Mouse (Mus musculus): Measurements from ENCODE around the gene Mef2c.

Mef2c gene

GRCm38 (mm10) chr13:83667051-83667450 is 163.2 kb downstream of the Mef2c start:
- DNase-seq (ENCODE audit: low spot score in 2 of 2): no peak

- DNase-seq (ENCODE audit: low spot score in 2 of 2): no peak
These were observed 203.8 kb downstream of the Mef2c start for GRCm38 (mm10) chr13:83707611-83708010.

GRCm38 (mm10) chr13:83712778-83713380 is 209.0 kb downstream of the Mef2c start:
- DNase-seq (ENCODE audit: low spot score in 2 of 2): no peak

DNA sequence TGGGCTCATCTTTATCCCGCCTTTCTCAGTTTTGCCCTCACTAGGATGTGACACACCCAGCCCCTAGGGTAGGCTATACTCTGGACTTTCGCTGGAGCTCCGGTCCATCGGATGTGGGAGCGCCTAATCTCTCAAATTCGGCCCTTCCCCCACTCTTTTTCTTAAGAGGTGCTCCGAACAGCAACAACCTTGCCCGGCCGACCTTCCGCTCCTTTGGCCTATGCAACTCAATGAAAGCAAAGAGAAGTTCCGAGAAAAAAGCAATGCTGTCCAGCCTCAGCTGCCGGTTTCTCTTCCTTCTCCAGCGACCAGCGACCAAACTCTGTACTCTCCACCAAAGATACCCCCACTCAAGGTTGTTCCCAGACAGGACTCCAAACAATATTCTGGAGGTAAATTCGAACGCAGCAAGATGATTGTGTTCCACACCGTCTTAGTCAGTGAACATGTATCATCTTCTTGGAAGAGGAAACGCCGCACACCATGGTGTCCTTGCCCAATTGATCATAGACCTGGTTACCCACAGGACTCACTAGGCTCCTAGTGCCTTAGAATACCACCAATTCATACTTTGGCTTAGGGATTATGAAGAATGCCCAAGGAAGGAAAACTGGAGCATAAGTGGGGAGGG is 209.9 kb downstream of the Mef2c start:
- DNase-seq (ENCODE audit: low spot score in 2 of 2): peak; percentile 26 to 39

- peak; percentile 96 to 97 for DNase-seq (ENCODE audit: low spot score in 2 of 2)
These were observed 210.9 kb downstream of the Mef2c start for GRCm38 (mm10) chr13:83714466-83715307.

GRCm38 (mm10) chr13:83715308-83715785 is 211.5 kb downstream of the Mef2c start:
- no peak for DNase-seq (ENCODE audit: low spot score in 2 of 2)

DNA sequence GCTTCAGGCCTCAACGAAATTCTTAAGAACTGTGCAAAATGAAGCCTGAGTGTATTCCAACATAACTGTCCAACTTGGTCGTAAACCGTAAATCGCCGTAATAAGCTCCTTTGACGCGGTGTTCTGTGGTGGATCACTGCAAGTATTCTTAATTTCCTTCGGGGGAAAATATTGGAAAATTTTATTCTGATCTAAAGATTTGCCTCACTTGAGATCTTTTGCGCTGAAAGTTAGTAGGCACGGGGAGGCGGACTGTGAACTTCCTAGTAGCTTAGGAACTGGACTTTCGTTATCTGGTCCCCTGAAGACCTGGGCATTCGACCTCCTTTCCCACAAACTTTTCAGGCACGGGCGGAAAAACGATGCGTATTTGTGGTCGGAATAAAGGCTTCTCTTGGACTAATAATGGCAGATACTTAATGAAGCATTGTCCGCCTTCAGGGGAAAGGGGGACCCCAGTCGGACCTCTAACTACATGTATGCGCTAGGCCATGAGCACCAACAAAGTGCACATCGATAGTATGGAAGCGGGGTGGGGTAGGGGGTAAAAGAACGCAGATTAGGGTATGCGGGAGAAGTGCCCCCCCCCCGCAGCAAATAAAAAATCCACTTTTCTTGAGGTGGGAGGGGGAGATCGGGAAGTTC is 212.3 kb downstream of the Mef2c start:
- DNase-seq (ENCODE audit: low spot score in 2 of 2): no peak
